In the genomic region with DNA sequence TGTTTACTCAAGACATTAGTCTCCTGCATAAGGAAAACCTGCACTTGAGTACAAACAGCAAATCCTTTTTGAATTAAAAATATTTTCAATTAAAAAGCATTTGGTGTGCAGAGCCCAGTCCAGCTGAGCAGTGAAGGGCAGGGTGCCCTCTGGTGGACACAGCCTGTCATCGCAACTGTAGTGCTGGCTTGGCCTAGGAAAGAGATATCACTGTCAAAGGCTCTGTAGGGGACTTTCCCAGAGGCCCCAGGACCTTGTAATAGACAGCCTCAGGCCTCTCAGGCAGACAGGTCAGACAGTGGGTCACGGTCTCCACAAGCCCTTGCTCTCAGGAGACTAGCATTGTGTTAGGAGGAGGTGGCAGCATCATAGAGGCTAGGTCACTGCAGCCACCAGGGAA, we compare ENCODE assay signal across 8 mouse cellular contexts.
DNase-seq lines count a peak whose midpoint lies in the region; TF ChIP-seq lines count a peak whose summit lies in the region.

No protein-coding gene starts in this region.

- TF ChIP-seq CTCF in small intestine, adult 2 months (IDR thresholded peaks at IDR 0.05; ENCODE audit: extremely low read depth, insufficient read length, insufficient replicate concordance, low read depth, low read length) = peak; percentile 87; the same call in 1 of the 2 replicates

- TF ChIP-seq POLR2A in small intestine, adult 2 months (IDR thresholded peaks at IDR 0.05; ENCODE audit: low read depth, low read length) = no peak

- 8% methylated on average over 2 of the region's 2 CpGs for WGBS in midbrain, embryonic 10.5 days
- WGBS in small intestine, adult 2 months = 5% methylated on average over 2 of the region's 2 CpGs

- DNase-seq in heart, adult 18-20 months = peak; percentile 59 to 79
- DNase-seq in heart, adult 11 months = no peak
- DNase-seq in adrenal gland, adult 18-20 months (ENCODE audit: low spot score in 2 of 2) = peak; percentile 68 to 72
- DNase-seq in embryo, embryonic 10 days (ENCODE audit: low spot score) = peak; percentile 90
- DNase-seq in heart, postnatal 10 days = peak; percentile 74 to 83
- peak; percentile 75 to 77 for DNase-seq in layer of hippocampus, postnatal 14 days (ENCODE audit: low spot score in 2 of 2)
- DNase-seq in midbrain, embryonic 10.5 days (ENCODE audit: low spot score) = peak; percentile 81

- intact Hi-C loops in heart, postnatal 10 days (cut with DNase I) = loop anchor here (2.0 kb wide), 1 partner anchor 250 kb away; no protein-coding TSS in a partner anchor

- no peaks in the 10 kb centered on the region for H3K9me3 ChIP-seq in midbrain, embryonic 10.5 days (replicated peaks)

- peaks cover 45% of the 10 kb centered on the region for H3K4me1 ChIP-seq in midbrain, embryonic 10.5 days
- H3K4me1 ChIP-seq in small intestine, adult 2 months (ENCODE audit: control insufficient read depth, insufficient read depth, insufficient read length, low read length) = no peaks in the 10 kb centered on the region

- H3K36me3 ChIP-seq in midbrain, embryonic 10.5 days = peaks cover 26% of the 10 kb centered on the region
- H3K36me3 ChIP-seq in small intestine, adult 2 months (ENCODE audit: control insufficient read depth, insufficient read depth, low read length) = no peaks in the 10 kb centered on the region

- H3K27ac ChIP-seq in midbrain, embryonic 10.5 days (replicated peaks) = peak overlapping the region; percentile 63; the same call in 1 of the 2 replicates
- no peak overlapping the region for H3K27ac ChIP-seq in small intestine, adult 2 months (ENCODE audit: insufficient read depth, low read depth, low read length)

- peaks cover 59% of the 10 kb centered on the region for H3K27me3 ChIP-seq in midbrain, embryonic 10.5 days (ENCODE audit: low read depth, poor library complexity, severe bottlenecking)
- H3K27me3 ChIP-seq in small intestine, adult 2 months (ENCODE audit: control insufficient read depth, insufficient read depth, low read length) = no peaks in the 10 kb centered on the region

- no peak overlapping the region for H3K4me3 ChIP-seq in midbrain, embryonic 10.5 days
- no peak overlapping the region for H3K4me3 ChIP-seq in small intestine, adult 2 months (ENCODE audit: low read depth, low read length)
